In genomic region chr13:64307508-64307907, GRCm38 (mm10) we compare ENCODE assay signal across 20 mouse cellular contexts. TPM values are rescaled to one million over a fixed set of nuclear protein-coding genes. Genes with fewer than 3 reads are reported as not detected.
DNase-seq lines count a peak whose midpoint lies in the region; TF ChIP-seq lines count a peak whose summit lies in the region.
"Had no signal": no experiment of that assay in that cellular context is flagged by ENCODE, and none has a peak within 500 bp of the region (broad histone marks: within the 10 kb centered on the region; RNA-seq: fewer than 3 reads in every experiment).

No protein-coding gene starts in this region.

- TF ChIP-seq CTCF in gastrocnemius, adult 2 months (IDR thresholded peaks at IDR 0.05), result no peak
- TF ChIP-seq CTCF in lung, adult 2 months (IDR thresholded peaks at IDR 0.05; ENCODE audit: insufficient read depth, low read length), result no peak

- WGBS in lung, adult 2 months, result 84% methylated on average over 5 of the region's 5 CpGs

- intact Hi-C loops in gastrocnemius, adult 2 months (cut with DNase I), result loop anchor here (5.0 kb wide), 1 partner anchor 125 kb away; no protein-coding TSS in a partner anchor

- no peak for TF ChIP-seq POLR2A in lung, adult 2 months (IDR thresholded peaks at IDR 0.05; ENCODE audit: borderline replicate concordance, extremely low read depth, low read depth, low read length)

- H3K4me3 ChIP-seq in gastrocnemius, adult 2 months, result no peak overlapping the region
- H3K4me3 ChIP-seq in lung, adult 2 months (replicated peaks; ENCODE audit: extremely low read depth, low read depth, low read length), result no peak overlapping the region
- H3K4me3 ChIP-seq: embryonic facial prominence, embryonic 12.5 days; hindbrain, embryonic 12.5 days; intestine, embryonic 15.5 days; myocyte; stomach, embryonic 15.5 days had no signal

- peaks cover 16% of the 10 kb centered on the region for H3K4me1 ChIP-seq in lung, adult 2 months (ENCODE audit: control insufficient read depth, insufficient read depth, low read length)

- peak overlapping the region; percentile 40; the same call in 1 of the 2 replicates for H3K27ac ChIP-seq in gastrocnemius, adult 2 months
- H3K27ac ChIP-seq: embryonic facial prominence, embryonic 12.5 days; hindbrain, embryonic 12.5 days; intestine, embryonic 15.5 days; stomach, embryonic 15.5 days had no signal

- peak; percentile 50 for DNase-seq in gastrocnemius, adult 2 months
- no peak for DNase-seq in gastrocnemius, postnatal 25 days
- DNase-seq in right cerebral cortex, postnatal 14 days, result peak; percentile 14
- no peak for DNase-seq in right cerebral cortex, adult 18-20 months
- DNase-seq in cerebellum, postnatal 25 days, result peak; percentile 63 to 77
- no peak for DNase-seq in adrenal gland, adult (ENCODE audit: inconsistent age in 2 of 2, low spot score in 1 of 2)
- DNase-seq in natural killer cell, adult 2 months (ENCODE audit: low spot score in 2 of 2), result no peak
- DNase-seq in lung, adult 2 months, result no peak
- DNase-seq: adrenal gland, postnatal 36 days; B cell, adult 2 months; lung, adult 18-20 months; lung, postnatal 36 days; midbrain, embryonic 14.5 days; retina, postnatal 1 day; spleen, adult 18-20 months had no signal

RNA-seq across cellular contexts. Expression of gene Aaed1, which starts 5.0 kb away (rescaled TPM):
- 10 to 100 TPM; 40.4 to 47.8 TPM for total RNA-seq in gastrocnemius, adult 2 months (2021)
- total RNA-seq in gastrocnemius, postnatal 25 days (2021), result 10 to 100 TPM; 35.1 to 41.0 TPM
- polyA plus RNA-seq in lung, adult 2 months (2012; rRNA removed), result 17.8 and 18.0 TPM in 2 replicates

RNA-seq across cellular contexts. Expression of gene Cdc14b, which starts 32.4 kb away (rescaled TPM):
- 1 to 10 TPM; 6.3 to 6.8 TPM for total RNA-seq in gastrocnemius, adult 2 months (2021)
- 1 to 10 TPM; 3.8 to 4.6 TPM for total RNA-seq in gastrocnemius, postnatal 25 days (2021)
- polyA plus RNA-seq in lung, adult 2 months (2012; rRNA removed), result 4.2 and 6.6 TPM in 2 replicates

Comparison
In these comparisons a context has a peak if more than half of its experiments do, and no peak if none do; other contexts are left out.
1. DNase-seq: peak in gastrocnemius, adult 2 months (single experiment), right cerebral cortex, postnatal 14 days (single experiment) and cerebellum, postnatal 25 days (2 of 2); none in gastrocnemius, postnatal 25 days (single experiment), right cerebral cortex, adult 18-20 months (single experiment), adrenal gland, adult (0 of 2), natural killer cell, adult 2 months (0 of 2) and lung, adult 2 months (single experiment).